Mouse (Mus musculus) liver, embryonic 16.5 days (tissue): Measurements from ENCODE around the gene Cass4. TPM values are rescaled to one million over a fixed set of nuclear protein-coding genes. Genes with fewer than 3 reads are reported as not detected.

ENCODE experiments used
- ATAC-seq: fragments of 200-750 bp; cut with Nextera tagmentation; 2 replicates; pipeline ENCODE4 v1.8.0; 2017; ENCODE audit warnings: low read depth, mild to moderate bottlenecking, moderate number of reproducible peaks, moderate library complexity
- H3K27ac ChIP-seq: fragments of 300-500 bp; sonication (generic); 2 replicates; pipeline ENCODE4 v1.5.1; 2014; ENCODE audit warnings: mild to moderate bottlenecking, low read length
- H3K27me3 ChIP-seq: fragments of 300-500 bp; sonication (generic); 2 replicates; pipeline ENCODE4 v1.6.1; 2014; ENCODE audit warnings: low read depth, low read length, mixed read lengths; ENCODE audit not compliant: control insufficient read depth, insufficient read depth
- H3K36me3 ChIP-seq: fragments of 300-500 bp; sonication (generic); 2 replicates; pipeline ENCODE4 v1.6.1; 2014; ENCODE audit warnings: mild to moderate bottlenecking; ENCODE audit not compliant: control insufficient read depth, insufficient read depth
- H3K4me1 ChIP-seq: fragments of 300-500 bp; sonication (generic); 2 replicates; pipeline ENCODE4 v1.6.1; 2014; ENCODE audit warnings: low read depth, low read length, mixed read lengths; ENCODE audit not compliant: control insufficient read depth
- H3K4me2 ChIP-seq: fragments of 300-500 bp; sonication (generic); 2 replicates; pipeline ENCODE4 v1.6.1; 2014; ENCODE audit warnings: low read depth, low read length, mixed read lengths
- H3K4me3 ChIP-seq: fragments of 300-500 bp; sonication (generic); 2 replicates; pipeline ENCODE4 v1.5.1; 2014; ENCODE audit warnings: low read depth, mild to moderate bottlenecking, low read length
- H3K9ac ChIP-seq: fragments of 300-500 bp; sonication (generic); 2 replicates; pipeline ENCODE4 v1.6.1; 2014; ENCODE audit warnings: low read depth, low read length
- H3K9me3 ChIP-seq: fragments of 300-500 bp; sonication (generic); replicated peaks from 2 replicates; pipeline ENCODE4 v1.6.1; 2016; ENCODE audit warnings: low read length; ENCODE audit not compliant: control insufficient read depth
- WGBS: fragments of 180-500 bp; shearing (Covaris S2); extraction: QIAGEN DNeasy Blood & Tissue Kit; methylation state at CpG from one replicate; pipeline ENCODE4 v1.1.7; 2014; ENCODE audit not compliant: insufficient replicate concordance; 5-methylcytosine and 5-hydroxymethylcytosine counted together
- polyA plus RNA-seq: library from polyadenylated mRNA; unstranded; fragments of >200 nt; fragmentation: Nextera tagmentation; extraction: Ambion mirVana; gene quantifications from 2 replicates; pipeline ENCODE4 v1.2.1, GENCODE M21; 2015

Gene Cass4
- polyA plus RNA-seq, 1 experiment from 2014 or later = 0.77 TPM

DNA sequence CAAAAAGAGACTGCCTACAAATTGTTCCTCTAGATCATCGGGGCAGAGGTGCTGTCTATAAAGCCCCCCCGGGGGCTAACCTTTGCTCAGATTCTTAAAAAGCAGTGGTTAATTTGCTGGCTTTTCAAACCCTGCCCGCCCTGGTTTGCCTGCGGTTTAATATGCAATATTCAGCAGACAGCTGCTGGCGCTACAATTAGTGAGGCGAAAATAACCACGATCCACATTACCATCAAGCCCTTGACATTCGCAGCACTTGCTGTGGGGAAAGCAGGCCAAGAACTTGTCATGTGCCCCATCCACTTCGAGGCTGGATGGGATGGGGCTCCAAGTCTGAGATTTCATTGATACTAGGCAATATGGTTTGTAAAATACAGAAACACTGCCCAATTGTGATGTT is 40.4 kb upstream of the Cass4 start:
- H3K27me3 ChIP-seq = no peaks in the 10 kb centered on the region
- peaks cover 86% of the 10 kb centered on the region for H3K36me3 ChIP-seq
- no peak overlapping the region for H3K9ac ChIP-seq
- WGBS = 90% methylated on average over 9 of the region's 9 CpGs
- ATAC-seq = no peak
- H3K4me3 ChIP-seq = no peak overlapping the region
- H3K4me2 ChIP-seq = no peak overlapping the region
- H3K4me1 ChIP-seq = peaks cover 35% of the 10 kb centered on the region
- no peaks in the 10 kb centered on the region for H3K9me3 ChIP-seq
- no peak overlapping the region for H3K27ac ChIP-seq

DNA sequence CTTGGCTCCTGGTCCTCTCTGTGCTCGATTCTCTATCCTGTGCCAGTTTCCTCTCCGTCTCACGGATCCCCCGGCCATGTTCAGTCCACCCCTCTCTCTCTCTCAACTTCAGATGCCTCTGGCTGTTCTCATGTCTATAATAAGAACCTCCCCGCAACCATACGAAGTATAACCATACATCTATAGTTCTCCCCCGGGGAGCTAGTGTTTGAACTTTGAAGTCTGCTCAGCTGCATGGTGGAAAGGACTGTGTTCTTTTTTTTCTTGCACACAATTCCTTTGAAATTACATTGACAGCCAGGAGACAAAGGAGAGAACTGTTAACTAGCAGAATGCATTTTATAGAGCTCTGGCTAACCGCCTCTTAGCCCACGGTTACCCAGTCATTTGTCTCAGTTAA is 38.8 kb upstream of the Cass4 start:
- peaks cover 20% of the 10 kb centered on the region for H3K4me1 ChIP-seq
- H3K27ac ChIP-seq = no peak overlapping the region
- peaks cover 94% of the 10 kb centered on the region for H3K36me3 ChIP-seq
- no peak overlapping the region for H3K4me2 ChIP-seq
- no peak overlapping the region for H3K9ac ChIP-seq
- ATAC-seq = no peak
- H3K27me3 ChIP-seq = no peaks in the 10 kb centered on the region
- no peak overlapping the region for H3K4me3 ChIP-seq
- no peaks in the 10 kb centered on the region for H3K9me3 ChIP-seq
- 90% methylated on average over 9 of the region's 9 CpGs for WGBS

DNA sequence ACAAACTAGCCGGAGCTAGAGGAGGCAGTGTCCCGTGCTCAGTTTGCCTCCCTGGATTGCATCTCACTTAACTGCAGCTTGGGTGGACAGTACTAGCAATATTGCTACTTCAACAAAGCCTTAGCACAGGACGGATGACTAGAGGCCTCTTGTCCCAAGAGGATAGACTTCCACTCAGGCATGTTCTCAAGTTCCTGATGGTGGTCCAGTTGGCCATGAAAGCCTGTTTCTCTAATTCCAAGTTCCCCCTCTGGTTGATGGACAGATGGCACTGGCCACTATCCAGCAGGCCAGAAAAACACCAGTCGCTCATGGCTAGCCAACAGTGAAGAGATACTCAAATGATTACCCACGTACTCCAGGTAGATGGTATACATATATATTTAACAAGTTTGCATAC is 37.8 kb upstream of the Cass4 start:
- H3K4me2 ChIP-seq = no peak overlapping the region
- no peaks in the 10 kb centered on the region for H3K9me3 ChIP-seq
- peaks cover 93% of the 10 kb centered on the region for H3K36me3 ChIP-seq
- 92% methylated on average over 5 of the region's 5 CpGs for WGBS
- no peak overlapping the region for H3K4me3 ChIP-seq
- peaks cover 9% of the 10 kb centered on the region for H3K4me1 ChIP-seq
- no peak overlapping the region for H3K9ac ChIP-seq
- no peak for ATAC-seq
- no peaks in the 10 kb centered on the region for H3K27me3 ChIP-seq
- H3K27ac ChIP-seq = no peak overlapping the region; the same call in 1 of the 2 replicates

DNA sequence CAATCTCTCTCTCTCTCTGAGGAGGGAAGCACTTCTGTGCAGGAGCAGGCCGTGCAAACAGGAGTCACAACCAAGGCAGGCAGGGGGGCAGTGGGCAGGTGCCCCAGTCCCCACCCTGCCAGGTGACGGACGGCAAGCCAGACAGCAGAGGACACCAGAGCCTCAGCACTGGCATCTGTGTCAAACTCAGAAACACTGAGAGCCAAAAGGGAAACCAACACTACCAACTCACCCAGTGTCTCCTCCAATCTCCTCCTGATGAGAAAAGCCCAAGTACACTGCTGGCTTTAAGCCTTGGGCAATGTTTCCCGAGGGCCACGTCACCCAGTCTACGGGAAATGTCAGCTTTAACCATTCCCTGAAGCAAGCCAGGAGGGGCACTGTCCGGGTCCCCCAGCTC is 30.4 kb upstream of the Cass4 start:
- no peaks in the 10 kb centered on the region for H3K27me3 ChIP-seq
- WGBS = 89% methylated on average over 7 of the region's 7 CpGs
- peaks cover 24% of the 10 kb centered on the region for H3K4me1 ChIP-seq
- H3K4me2 ChIP-seq = no peak overlapping the region
- no peaks in the 10 kb centered on the region for H3K9me3 ChIP-seq
- no peak for ATAC-seq
- H3K27ac ChIP-seq = no peak overlapping the region
- no peak overlapping the region for H3K4me3 ChIP-seq
- H3K9ac ChIP-seq = no peak overlapping the region
- peaks cover 99% of the 10 kb centered on the region for H3K36me3 ChIP-seq

DNA sequence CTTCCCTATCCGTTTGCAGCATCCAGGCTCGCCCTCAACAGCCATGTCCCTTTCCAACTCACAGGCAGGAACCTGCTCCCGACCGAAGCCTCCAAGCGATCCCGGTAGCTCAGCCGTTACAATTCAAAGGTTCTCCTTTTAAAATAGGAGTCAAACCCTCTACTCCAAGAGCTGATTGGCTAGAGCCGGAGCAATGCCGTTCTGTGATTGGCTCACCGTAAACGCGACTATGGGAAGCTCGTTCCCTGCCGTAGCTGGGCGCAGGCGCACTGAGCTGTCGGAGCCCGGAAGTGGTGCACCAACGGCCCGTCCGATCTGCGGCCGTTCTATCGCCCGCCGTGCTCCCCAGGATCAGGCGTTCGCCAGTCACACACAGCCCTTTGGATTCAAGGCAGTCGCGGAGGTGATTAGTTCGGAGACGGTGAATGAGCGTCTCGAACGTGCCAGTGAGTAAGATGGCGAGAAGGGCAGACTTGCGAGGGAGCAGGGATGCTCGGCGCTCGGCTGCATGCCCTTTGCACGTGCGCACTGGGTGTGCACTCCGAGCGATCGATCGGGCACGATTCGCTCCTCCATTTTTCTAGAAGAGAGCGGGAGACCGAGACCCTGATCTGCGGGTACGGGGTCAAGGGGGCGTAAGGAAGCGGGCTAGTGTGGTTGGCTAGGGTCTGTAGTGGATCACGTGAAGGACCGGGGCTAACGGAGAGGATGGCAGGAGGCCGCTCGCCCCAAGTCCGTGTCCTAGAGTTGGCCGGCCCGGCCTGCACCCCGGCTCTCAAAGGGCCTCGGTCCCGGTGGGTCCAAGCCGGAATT is 23.0 kb upstream of the Cass4 start, which contains the start of the genes Aurka and Cstf1:
TSS of gene Aurka (minus strand) at position 125 of the 813 bp plus-strand sequence.
TSS of gene Cstf1 (plus strand) at position 271 of the 813 bp plus-strand sequence.
- Histone ChIP-seq H3K27ac (peak within 1 kb of the TSS; percentile 84), H3K4me2 (peak within 1 kb of the TSS; percentile 78), H3K4me3 (peak within 1 kb of the TSS; percentile 91), H3K9ac (peak within 1 kb of the TSS; percentile 94), H3K9me3 (no peaks in the 10 kb centered on the region), H3K4me1 (peaks cover 35% of the 10 kb centered on the region), H3K36me3 (peaks cover 48% of the 10 kb centered on the region), H3K27me3 (no peaks in the 10 kb centered on the region)
- WGBS = under 1% methylated on average over 66 of the region's 66 CpGs
- ATAC-seq = peak; percentile 98

DNA sequence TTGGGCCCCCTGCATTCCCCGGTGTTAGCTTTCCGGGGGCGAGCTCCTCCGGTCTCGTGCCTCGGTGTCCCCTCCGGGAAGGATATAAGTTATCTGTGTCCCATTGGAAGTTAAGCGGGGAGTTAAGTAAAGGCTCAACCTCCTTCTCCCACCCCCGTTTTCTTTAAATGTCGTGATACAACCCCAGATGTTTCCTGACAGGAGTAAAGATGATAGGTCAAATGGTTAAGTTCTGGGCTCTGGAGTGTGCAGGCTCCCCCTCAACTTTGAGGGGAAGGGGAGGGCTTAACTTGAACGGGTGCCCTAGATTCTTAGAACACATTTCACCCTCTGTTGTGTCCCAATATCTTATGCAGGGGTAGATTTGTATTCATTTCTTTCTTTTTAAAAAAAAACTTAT is 22.3 kb upstream of the Cass4 start:
- Histone ChIP-seq H3K4me2 (peak overlapping the region; percentile 73), H3K36me3 (peaks cover 48% of the 10 kb centered on the region), H3K9ac (peak overlapping the region; percentile 94), H3K4me1 (peaks cover 35% of the 10 kb centered on the region), H3K27ac (peak overlapping the region; percentile 84; the same call in 1 of the 2 replicates), H3K27me3 (no peaks in the 10 kb centered on the region), H3K4me3 (peak overlapping the region; percentile 91), H3K9me3 (no peaks in the 10 kb centered on the region)
- ATAC-seq = no peak
- WGBS = 0% methylated on average over 11 of the region's 11 CpGs

DNA sequence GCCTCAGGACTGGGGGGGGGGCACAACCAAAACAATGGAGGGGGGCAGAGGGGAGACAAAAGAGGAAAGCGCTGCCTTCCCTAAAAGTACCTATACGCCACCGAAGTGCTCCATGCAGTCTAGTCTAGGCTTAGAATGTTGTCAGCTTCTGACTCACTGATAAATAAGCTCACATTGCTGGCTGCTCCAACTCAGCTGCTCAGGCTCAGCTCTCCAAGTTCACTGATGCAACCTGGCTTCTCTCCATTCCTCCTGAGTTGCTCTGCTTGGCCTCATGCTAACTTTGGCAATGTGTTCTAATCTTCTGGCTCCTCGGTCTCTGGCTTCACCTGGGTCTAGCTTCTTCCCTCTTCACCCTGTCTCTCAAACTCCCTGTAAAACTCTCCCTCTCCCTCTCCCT is 17.0 kb upstream of the Cass4 start:
- Histone ChIP-seq H3K4me3 (no peak overlapping the region), H3K4me2 (no peak overlapping the region), H3K9ac (no peak overlapping the region), H3K36me3 (peaks cover 76% of the 10 kb centered on the region), H3K9me3 (no peaks in the 10 kb centered on the region), H3K4me1 (peaks cover 6% of the 10 kb centered on the region), H3K27me3 (no peaks in the 10 kb centered on the region), H3K27ac (no peak overlapping the region)
- WGBS = 89% methylated on average over 4 of the region's 4 CpGs
- ATAC-seq = no peak

DNA sequence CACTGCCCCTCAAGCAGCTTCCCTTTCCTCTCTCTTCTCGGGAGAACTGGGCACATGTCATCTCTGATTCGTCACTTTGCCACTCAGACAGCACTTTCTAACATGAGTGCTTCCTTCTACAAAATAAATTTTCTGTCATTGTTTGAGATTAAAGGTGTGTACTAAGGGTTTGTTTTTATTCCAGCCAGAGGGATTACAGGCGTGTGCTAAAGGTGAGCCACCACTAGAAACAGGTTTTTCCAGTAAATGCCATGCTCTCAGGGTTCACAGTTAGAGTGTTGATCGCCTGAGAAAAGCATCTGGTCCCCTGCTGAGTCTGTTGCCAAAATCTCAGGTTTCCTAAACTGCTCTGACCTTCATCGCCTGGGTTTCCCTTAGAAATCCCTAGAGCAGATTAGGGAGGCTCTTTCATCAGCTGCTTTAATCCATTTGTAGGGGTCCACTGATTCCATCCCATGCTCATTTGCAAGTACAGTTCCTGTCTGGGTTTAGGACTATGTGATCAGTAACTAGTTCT is 16.5 kb upstream of the Cass4 start:
- Histone ChIP-seq H3K4me3 (no peak overlapping the region), H3K4me1 (peaks cover 1% of the 10 kb centered on the region), H3K9ac (no peak overlapping the region), H3K27me3 (no peaks in the 10 kb centered on the region), H3K36me3 (peaks cover 81% of the 10 kb centered on the region), H3K4me2 (no peak overlapping the region), H3K27ac (no peak overlapping the region), H3K9me3 (no peaks in the 10 kb centered on the region)
- WGBS = 61% methylated on average over 5 of the region's 5 CpGs
- no peak for ATAC-seq

DNA sequence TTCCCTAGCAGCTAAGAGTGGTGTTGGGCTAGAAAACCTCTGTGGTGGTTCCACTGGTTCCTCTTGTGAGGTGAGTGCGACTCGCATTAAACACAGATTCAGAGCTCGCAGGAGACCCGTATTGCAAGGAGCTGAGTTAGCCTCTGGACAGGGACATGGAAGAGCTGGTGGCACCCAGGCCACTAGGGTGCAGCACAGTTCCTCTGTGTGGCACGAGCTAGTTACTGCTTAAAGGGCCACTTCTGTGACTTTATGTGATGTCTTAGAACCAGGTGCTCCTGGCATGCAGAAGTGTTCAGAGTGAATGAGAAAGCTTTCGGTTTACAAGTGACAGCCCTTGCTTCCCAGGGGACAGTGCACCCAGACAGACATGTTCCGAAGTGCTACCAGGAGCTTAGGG is 15.3 kb upstream of the Cass4 start:
- ATAC-seq = no peak
- Histone ChIP-seq H3K9me3 (no peaks in the 10 kb centered on the region), H3K27ac (no peak overlapping the region), H3K27me3 (no peaks in the 10 kb centered on the region), H3K36me3 (peaks cover 74% of the 10 kb centered on the region), H3K4me3 (no peak overlapping the region), H3K9ac (no peak overlapping the region), H3K4me1 (no peaks in the 10 kb centered on the region), H3K4me2 (no peak overlapping the region)
- 67% methylated on average over 7 of the region's 7 CpGs for WGBS
